Mouse (Mus musculus): ENCODE measurements around the gene Mtf2. TPM values are rescaled to one million over a fixed set of nuclear protein-coding genes. Genes with fewer than 3 reads are reported as not detected.
"Not testable (repeated sequence)": the region's sequence is repeated elsewhere in the genome, so short reads cannot be mapped to it uniquely, and the experiment has no call there.

The Mtf2 gene
- total RNA-seq, 2 experiments from 2014 or later = 33.3 to 36.9 TPM

DNA sequence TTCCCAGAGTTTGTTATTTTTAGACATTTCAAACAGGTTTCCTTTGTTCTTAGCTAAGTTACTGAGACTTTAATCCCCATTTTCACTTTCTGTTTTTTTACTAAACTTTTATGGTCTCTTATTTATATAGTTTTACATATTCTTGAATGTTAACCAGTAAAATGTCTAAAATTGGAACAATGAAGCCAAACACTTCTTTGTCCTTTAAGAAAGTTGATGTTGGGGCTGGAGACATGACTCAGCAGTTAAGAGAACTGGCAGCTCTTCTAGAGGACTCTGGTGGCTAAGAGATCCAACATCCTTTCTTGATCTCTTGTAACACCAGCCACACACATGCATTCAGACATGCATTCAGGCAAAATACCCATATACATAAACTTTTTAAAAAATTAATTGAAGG is 14.1 kb downstream of the Mtf2 start:
- ATAC-seq (ENCODE audit: poor library complexity, severe bottlenecking) = no peak

DNA sequence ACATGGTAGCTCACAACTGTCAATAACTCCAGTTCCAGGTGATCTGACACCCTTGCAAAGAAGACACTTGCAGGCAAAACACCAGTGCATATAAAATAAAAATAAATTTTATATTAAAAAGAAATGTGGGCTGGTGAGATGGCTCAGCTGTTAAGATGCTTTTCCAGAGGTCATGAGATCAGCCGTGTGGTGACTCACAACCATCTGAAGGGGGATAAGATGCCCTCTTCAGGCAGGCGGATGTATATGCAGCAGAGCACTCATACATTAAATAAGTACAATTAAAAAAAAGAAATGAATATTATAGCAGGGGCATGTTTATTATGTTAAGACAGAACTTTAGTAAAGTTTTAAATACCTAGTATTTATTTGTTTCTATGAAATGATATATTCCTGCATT is 16.9 kb downstream of the Mtf2 start:
- peak; percentile 51; the same call in 1 of the 2 replicates for ATAC-seq (ENCODE audit: poor library complexity, severe bottlenecking)

DNA sequence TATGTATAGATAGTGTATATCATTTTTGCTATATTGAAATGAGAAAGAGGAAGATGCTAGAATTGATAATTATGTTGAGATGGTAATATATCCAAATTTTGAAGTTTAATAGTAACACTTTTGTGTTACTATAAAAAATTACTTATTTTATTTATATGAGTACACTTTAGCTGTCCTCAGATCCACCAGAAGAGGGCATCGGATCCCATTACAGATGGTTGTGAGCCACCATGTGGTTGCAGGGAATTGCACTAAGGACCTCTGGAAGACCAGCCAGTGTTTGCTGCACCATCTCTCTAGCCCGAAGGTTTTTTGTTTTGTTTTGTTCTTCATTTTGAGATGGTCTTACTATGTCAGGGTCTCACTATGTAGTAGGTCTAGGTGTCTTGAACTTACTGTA is 20.0 kb downstream of the Mtf2 start:
- no peak for ATAC-seq (ENCODE audit: poor library complexity, severe bottlenecking)

DNA sequence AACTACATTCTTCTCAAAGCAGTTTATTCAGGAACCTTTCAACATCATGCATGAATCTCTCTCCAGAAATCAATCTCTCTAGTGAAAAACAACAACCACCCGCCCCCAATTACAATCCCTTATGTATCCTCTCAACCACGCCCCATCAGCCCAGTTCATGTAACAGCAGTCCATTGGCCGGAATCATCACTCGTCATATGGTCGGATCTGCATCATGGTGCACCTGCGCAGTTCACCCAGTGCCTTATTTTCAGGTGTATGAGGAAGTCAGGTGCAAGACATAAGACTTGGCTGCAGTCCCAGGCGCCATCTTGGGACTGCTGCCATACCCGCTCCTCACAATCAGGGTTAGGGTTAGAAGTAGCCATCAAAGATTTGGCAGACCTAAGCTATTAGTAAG is 27.3 kb downstream of the Mtf2 start:
- not testable (repeated sequence) for ATAC-seq (ENCODE audit: poor library complexity, severe bottlenecking)

DNA sequence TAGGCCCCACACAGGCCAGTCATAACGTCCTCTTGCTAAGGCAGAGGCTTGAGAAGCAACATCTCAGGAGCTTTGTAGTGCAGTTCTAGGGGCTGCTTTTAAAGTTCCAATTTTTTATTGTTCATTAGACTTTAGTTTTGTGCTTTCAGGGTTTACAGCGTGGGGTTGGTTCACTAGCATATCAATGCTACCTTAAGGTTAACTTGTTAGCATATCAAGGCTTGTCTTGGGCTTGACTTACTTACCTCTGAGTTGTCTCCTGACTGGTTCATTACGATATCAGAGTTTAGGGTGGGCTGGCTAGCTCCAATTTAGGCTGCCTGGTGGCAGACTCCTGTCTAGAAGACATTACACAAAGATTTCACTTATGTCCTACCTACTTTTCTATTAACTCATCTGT is 32.2 kb downstream of the Mtf2 start:
- ATAC-seq (ENCODE audit: poor library complexity, severe bottlenecking) = no peak

DNA sequence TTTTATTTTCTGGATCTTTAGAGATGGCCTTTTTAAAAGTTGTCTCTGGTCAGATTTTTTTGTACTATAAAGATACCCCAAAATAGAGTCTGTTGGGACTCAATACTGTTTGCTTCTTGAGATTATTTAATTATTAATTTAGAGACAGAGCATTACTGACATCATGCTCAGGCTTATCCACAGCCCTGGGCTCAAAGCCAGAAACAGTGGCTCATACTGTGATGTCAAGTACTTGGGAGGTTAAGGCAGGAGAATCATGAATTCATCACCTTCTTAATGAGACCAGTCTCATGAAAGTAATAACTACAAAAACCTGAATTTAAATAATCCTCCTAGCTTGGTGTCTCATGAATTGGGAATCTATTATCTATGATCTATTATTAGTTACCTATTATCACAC is 34.7 kb downstream of the Mtf2 start:
- no peak for ATAC-seq (ENCODE audit: poor library complexity, severe bottlenecking)

DNA sequence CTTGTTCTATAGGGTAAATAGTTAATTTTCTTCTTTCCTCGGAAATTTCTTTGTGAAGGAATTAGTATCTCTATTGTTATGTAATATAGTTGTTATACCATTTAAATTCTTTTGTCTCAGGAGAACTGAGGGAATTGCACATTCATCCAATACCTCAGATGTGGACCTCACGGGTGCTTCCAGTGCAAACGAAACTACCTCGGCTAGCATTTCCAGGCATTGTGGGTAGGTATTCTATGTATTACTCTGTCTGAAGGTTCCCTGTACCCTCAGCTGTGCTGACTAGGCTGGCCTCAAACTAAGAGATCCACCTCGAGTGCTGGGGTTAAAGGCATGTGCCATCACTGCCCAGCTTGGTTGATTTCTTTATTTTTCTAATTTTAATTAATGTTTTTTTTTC is 38.8 kb downstream of the Mtf2 start:
- no peak for ATAC-seq (ENCODE audit: poor library complexity, severe bottlenecking)

DNA sequence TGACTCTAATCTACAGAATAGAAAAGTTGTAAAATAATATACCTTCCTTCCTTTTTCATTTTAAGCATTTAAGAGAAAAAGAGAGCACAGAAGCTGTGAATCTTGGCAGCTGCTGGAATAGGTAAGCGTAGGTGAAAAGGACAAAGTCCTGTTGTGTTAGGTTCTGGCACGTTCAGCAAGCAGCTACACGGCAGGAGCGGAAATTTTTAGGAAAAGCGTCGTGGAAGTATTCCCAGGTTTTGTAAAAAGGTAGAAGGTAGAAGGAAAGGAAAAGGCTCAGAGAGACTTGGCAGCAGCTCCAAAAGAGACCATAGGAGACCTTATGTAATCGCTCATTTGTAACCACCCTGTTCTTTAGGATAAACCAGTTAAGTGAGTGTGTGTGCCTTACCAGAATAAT is 43.9 kb downstream of the Mtf2 start:
- no peak for ATAC-seq (ENCODE audit: poor library complexity, severe bottlenecking)

DNA sequence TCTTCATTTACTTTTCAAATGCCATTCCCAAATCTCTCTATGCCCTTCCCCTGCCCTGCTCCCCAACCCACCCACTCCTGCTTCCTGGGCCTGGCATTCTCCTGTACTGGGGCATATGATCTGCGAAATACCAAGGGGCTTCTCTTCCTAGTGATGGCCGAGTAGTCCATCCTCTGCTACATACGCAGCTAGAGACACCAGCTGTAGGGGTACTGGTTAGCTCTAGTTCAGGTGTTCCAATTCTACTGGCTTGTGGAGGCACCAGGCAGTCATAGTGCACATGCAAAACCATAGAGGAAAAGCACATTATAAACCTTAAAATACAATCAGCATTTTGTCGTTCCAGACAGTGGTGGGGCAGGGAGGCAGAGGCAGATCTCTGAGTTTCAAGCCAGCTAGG is 52.2 kb downstream of the Mtf2 start:
- ATAC-seq (ENCODE audit: poor library complexity, severe bottlenecking) = no peak

DNA sequence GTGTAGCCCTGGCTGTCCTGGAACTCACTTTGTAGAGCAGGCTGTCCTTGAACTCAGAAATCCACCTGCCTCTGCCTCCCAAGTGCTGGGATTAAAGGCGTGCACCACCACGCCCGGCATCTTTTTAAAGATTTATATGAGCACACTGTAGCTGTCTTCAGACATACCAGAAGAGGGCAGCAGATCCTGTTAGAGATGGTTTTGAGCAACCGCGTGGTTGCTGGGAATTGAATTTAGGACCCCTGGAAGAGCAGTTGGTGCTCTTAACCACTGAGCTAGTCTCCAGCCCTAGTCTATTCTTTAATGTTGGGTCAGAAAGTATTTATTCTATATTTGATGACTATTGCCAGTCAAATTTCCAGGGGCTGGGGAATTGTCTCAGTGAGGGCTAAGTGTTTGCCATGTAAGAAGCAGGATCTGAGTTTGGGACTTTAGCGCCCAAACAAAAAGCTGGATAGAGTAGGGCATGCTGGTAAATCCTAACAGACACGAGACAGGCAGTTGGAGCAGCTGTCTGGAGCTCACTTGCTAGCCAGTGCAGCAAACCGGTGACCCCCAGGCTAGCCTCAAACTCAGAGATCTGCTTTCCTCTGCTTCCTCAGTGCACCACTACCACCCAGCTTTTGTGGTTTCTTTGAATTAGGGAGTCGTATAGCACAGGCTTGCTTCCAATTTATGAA is 54.9 kb downstream of the Mtf2 start:
- no peak for ATAC-seq (ENCODE audit: poor library complexity, severe bottlenecking)

DNA sequence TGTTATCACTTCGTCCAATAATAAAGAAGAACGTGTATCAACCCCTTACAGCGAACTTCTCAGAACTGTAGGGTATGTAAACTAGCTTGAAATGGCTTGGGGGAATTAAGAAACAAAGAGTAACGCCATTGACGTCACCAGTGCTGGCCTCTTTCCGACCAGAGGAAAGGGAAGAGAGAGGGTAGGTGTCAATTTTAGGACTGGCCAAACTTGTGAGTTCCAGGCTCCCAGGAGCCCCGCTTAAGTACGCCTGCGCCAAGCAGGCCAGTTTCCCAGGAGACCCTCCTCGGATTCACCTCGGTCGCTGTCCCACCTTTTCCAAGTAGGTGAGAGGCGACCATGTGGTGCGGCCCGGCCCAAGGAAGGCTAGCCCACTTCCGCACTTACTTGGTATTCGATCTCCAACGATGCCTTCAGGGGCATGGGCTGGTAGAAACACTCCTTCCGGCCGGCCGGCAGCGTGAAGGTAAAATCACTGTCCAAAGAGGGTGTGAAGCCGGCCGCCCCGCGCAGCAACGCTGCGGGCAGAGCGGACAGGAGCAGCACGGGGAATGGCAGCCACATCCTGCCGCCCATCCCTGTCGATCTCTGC is 66.5 kb downstream of the Mtf2 start:
- peak; percentile 51 for ATAC-seq (ENCODE audit: poor library complexity, severe bottlenecking)

DNA sequence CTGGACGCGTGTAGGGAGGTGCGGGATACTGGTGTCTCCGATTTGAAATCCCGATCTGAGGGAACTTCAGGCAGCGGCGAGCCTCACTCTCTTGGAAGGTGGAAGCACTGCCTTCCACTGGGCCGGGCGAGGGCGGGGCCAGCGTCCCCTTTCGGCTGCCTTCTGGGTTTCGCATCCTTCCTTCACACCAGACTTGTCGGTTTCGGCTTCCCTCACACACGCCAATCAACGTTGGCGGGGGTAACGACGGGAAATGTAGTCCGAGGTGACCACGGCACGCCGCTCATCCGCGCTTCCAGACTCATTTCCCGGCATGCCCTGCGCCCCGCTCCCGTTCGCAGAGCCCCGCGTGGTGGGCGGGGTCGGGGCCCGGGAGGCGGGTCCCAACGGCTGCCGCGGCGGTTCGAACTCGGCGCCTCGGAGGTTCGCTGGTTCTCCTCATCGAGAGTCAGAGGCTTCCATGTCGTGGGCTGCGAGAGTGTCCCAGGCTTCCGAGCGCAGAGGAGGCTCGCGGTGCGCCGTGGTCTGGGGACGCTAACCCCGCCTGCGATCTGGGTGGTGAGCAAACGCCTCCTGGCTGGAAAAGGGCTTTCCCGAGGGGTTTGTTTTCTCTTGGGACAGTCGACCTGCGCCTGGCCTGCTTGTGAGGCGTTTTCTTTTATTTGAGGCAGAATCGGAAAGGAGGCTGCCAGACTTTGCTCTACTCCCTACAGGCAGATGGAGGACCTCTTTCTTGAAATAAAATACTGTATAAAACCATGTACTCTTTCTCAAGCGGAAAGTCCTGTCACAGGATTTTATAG is 67.2 kb downstream of the Mtf2 start, which contains the start of the genes Tmed5 and Ccdc18:
Gene Tmed5, minus strand, starts transcription at position 180 of the 803 bp plus-strand sequence.
Gene Ccdc18, plus strand, starts transcription at position 435 of the 803 bp plus-strand sequence.
- peak; percentile 93 for ATAC-seq (ENCODE audit: poor library complexity, severe bottlenecking)

DNA sequence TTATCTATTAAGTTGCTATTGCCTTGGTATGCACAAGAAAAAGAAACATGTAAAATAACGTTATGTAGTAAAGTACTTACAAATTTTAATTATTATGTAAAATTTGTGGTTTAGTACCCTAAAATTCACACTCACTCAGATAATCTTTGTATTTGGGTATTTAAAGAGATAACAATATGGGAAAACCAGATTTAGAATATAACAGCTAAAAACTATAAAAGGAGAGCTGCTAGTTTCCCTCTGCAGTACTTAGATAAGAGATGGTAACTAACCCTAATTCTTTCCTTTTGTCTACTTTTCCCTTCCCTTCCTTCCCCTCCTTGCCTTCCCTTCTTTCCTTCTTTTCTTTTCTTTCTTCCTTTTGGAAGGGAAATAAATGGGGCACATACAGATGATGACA is 87.1 kb downstream of the Mtf2 start:
- ATAC-seq (ENCODE audit: poor library complexity, severe bottlenecking) = no peak

Other genes starting within 250 kb of the Mtf2 start
- not detected in 2 replicates for gene Ube2d2b, start 235.6 kb upstream of the Mtf2 start, total RNA-seq (2015)
- 0.07 TPM in 1 of 2 replicates, not detected in the other for gene Ube2d2b, start 235.6 kb upstream of the Mtf2 start, total RNA-seq (2017)
- gene Evi5, start 190.6 kb upstream of the Mtf2 start, total RNA-seq (2015) = 53.0 and 55.2 TPM in 2 replicates
- gene Evi5, start 190.6 kb upstream of the Mtf2 start, total RNA-seq (2017) = 43.8 and 44.6 TPM in 2 replicates
- 281 and 294 TPM in 2 replicates for gene Rpl5, start 165.2 kb upstream of the Mtf2 start, total RNA-seq (2015)
- gene Rpl5, start 165.2 kb upstream of the Mtf2 start, total RNA-seq (2017) = 116 and 124 TPM in 2 replicates
- gene Fam69a, start 78.6 kb upstream of the Mtf2 start, total RNA-seq (2015) = 138 and 149 TPM in 2 replicates
- gene Fam69a, start 78.6 kb upstream of the Mtf2 start, total RNA-seq (2017) = 55.5 and 60.0 TPM in 2 replicates
- 80.3 and 94.6 TPM in 2 replicates for gene Tmed5, start 66.9 kb downstream of the Mtf2 start, total RNA-seq (2015)
- gene Tmed5, start 66.9 kb downstream of the Mtf2 start, total RNA-seq (2017) = 85.4 and 86.1 TPM in 2 replicates
- gene Ccdc18, start 67.2 kb downstream of the Mtf2 start, total RNA-seq (2015) = 7.2 and 7.9 TPM in 2 replicates
- 11.7 and 13.0 TPM in 2 replicates for gene Ccdc18, start 67.2 kb downstream of the Mtf2 start, total RNA-seq (2017)
- 158 and 178 TPM in 2 replicates for gene Dr1, start 203.2 kb downstream of the Mtf2 start, total RNA-seq (2015)
- 116 and 118 TPM in 2 replicates for gene Dr1, start 203.2 kb downstream of the Mtf2 start, total RNA-seq (2017)
- 2.7 and 2.9 TPM in 2 replicates for gene Pigg, start 246.9 kb downstream of the Mtf2 start, total RNA-seq (2015)
- 3.9 and 5.0 TPM in 2 replicates for gene Pigg, start 246.9 kb downstream of the Mtf2 start, total RNA-seq (2017)

All from megakaryocyte, adult 5-6 weeks (primary cell).